18 mouse cellular contexts compared by ENCODE assay signal in genomic region chr13:113917376-113917775, GRCm38 (mm10).
DNase-seq lines count a peak whose midpoint lies in the region; ATAC-seq lines count a peak whose summit lies in the region.
"Had no signal": no experiment of that assay in that cellular context is flagged by ENCODE, and none has a peak within 500 bp of the region (broad histone marks: within the 10 kb centered on the region; RNA-seq: fewer than 3 reads in every experiment).

No protein-coding gene starts in this region.

- peak; percentile 3; the same call in 1 of the 2 replicates for ATAC-seq in neural tube, embryonic 11.5 days (ENCODE audit: insufficient read depth, low FRiP score, low TSS enrichment)
- ATAC-seq in midbrain, embryonic 12.5 days (ENCODE audit: low FRiP score, low read depth) = peak; percentile 11; the same call in 1 of the 2 replicates

- H3K27me3 ChIP-seq in neural tube, embryonic 11.5 days (ENCODE audit: control insufficient read depth, insufficient read depth, low read length) = no peaks in the 10 kb centered on the region
- peaks cover 10% of the 10 kb centered on the region; the same call in 1 of the 2 replicates for H3K27me3 ChIP-seq in hindbrain, embryonic 10.5 days (ENCODE audit: insufficient read depth, poor library complexity, severe bottlenecking)
- H3K27me3 ChIP-seq in midbrain, embryonic 12.5 days = 0 out of 2 replicates have a peak, but pooled peaks cover 7% of the 10 kb centered on the region

- 67% methylated on average over 6 of the region's 6 CpGs for WGBS in neural tube, embryonic 11.5 days
- WGBS in hindbrain, embryonic 10.5 days = 60% methylated on average over 6 of the region's 6 CpGs
- WGBS in midbrain, embryonic 12.5 days = 31% methylated on average over 6 of the region's 6 CpGs

- peak overlapping the region; percentile 56 for H3K9ac ChIP-seq in neural tube, embryonic 11.5 days (ENCODE audit: low read length)
- peak overlapping the region; percentile 44; the same call in 1 of the 2 replicates for H3K9ac ChIP-seq in midbrain, embryonic 12.5 days (replicated peaks)

- no peak overlapping the region; the same call in 1 of the 2 replicates for H3K4me2 ChIP-seq in neural tube, embryonic 11.5 days (ENCODE audit: low read depth)
- peak overlapping the region; percentile 41 for H3K4me2 ChIP-seq in midbrain, embryonic 12.5 days (replicated peaks)

- H3K36me3 ChIP-seq in neural tube, embryonic 11.5 days (ENCODE audit: control insufficient read depth, insufficient read depth, low read length) = no peaks in the 10 kb centered on the region
- H3K36me3 ChIP-seq in hindbrain, embryonic 10.5 days = no peaks in the 10 kb centered on the region
- H3K36me3 ChIP-seq in midbrain, embryonic 12.5 days = no peaks in the 10 kb centered on the region

- peaks cover 19% of the 10 kb centered on the region for H3K4me1 ChIP-seq in neural tube, embryonic 11.5 days (ENCODE audit: control insufficient read depth, insufficient read depth, low read length)
- peaks cover 63% of the 10 kb centered on the region for H3K4me1 ChIP-seq in hindbrain, embryonic 10.5 days (replicated peaks)
- peaks cover 42% of the 10 kb centered on the region for H3K4me1 ChIP-seq in midbrain, embryonic 12.5 days

- H3K9me3 ChIP-seq in neural tube, embryonic 11.5 days (ENCODE audit: control insufficient read depth, low read length) = no peaks in the 10 kb centered on the region
- H3K9me3 ChIP-seq in hindbrain, embryonic 10.5 days = no peaks in the 10 kb centered on the region
- H3K9me3 ChIP-seq in midbrain, embryonic 12.5 days = no peaks in the 10 kb centered on the region
- H3K9me3 ChIP-seq: G1E had no signal

- no peak overlapping the region for H3K4me3 ChIP-seq in neural tube, embryonic 11.5 days (ENCODE audit: low read depth, low read length)
- H3K4me3 ChIP-seq in hindbrain, embryonic 10.5 days = no peak overlapping the region
- H3K4me3 ChIP-seq in midbrain, embryonic 12.5 days = peak overlapping the region; percentile 13; the same call in 1 of the 2 replicates
- H3K4me3 ChIP-seq: gastrocnemius, adult 2 months; myocyte had no signal

- DNase-seq in neural tube, embryonic 11.5 days (ENCODE audit: low spot score) = peak; percentile 31
- no peak for DNase-seq in neural tube, embryonic 10.5 days (ENCODE audit: extremely low spot score, low spot score)
- no peak for DNase-seq in hindbrain, embryonic 10.5 days (ENCODE audit: low spot score)
- DNase-seq in c-Kit-positive CD71-positive TER-119-positive erythroid progenitor cells, embryonic 14.5 days (ENCODE audit: low spot score) = no peak
- no peak for DNase-seq in spleen, postnatal 14 days (ENCODE audit: low spot score in 2 of 2)
- no peak for DNase-seq in thymus, postnatal 14 days
- no peak for DNase-seq in cerebellum, postnatal 36 days
- DNase-seq: adrenal gland, postnatal 10 days; gastrocnemius, adult 2 months; heart, postnatal 10 days; kidney, adult 11 months; kidney, postnatal 36 days; lung, adult 18-20 months; lung, postnatal 4 days; spleen, adult 18-20 months had no signal

- peak overlapping the region; percentile 89 for H3K27ac ChIP-seq in neural tube, embryonic 11.5 days (ENCODE audit: low read depth, low read length)
- H3K27ac ChIP-seq in hindbrain, embryonic 10.5 days = peak overlapping the region; percentile 91
- H3K27ac ChIP-seq in midbrain, embryonic 12.5 days (replicated peaks) = peak overlapping the region; percentile 85
